Mouse (Mus musculus) naive thymus-derived CD4-positive, alpha-beta T cell, adult 2 months (primary cell): ENCODE results near the gene Krtap4-8.
"Not testable (repeated sequence)": the region's sequence is repeated elsewhere in the genome, so short reads cannot be mapped to it uniquely, and the experiment has no call there.

Source experiments
- DNase-seq: peaks from one replicate; pipeline ENCODE4 v3.0.0-alpha.2; 2011; ENCODE audit warnings: low read depth

The Krtap4-8 gene

DNA sequence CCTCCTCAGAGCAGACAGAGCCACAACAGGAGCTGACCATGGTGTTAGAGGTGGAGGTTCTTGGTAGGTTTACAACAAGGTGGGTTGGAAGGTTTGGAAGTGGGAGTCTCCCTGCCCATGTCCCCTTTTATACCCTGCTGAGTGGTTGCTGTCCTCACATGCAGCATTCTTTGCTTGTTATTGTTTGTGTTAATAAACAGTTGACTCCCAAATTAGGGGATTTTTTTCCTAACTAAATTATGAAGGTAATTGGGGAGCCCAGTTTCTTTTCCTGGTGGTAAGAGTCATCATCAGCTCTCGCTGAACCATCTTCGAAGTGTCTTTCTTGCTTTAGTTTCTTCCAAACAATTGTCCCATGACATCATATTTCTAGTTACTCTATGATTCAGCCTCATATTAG, at the start of gene Krtap4-8:
Gene Krtap4-8 (minus strand): TSS at position 101 of the 400 bp plus-strand sequence.
- no peak for DNase-seq

DNA sequence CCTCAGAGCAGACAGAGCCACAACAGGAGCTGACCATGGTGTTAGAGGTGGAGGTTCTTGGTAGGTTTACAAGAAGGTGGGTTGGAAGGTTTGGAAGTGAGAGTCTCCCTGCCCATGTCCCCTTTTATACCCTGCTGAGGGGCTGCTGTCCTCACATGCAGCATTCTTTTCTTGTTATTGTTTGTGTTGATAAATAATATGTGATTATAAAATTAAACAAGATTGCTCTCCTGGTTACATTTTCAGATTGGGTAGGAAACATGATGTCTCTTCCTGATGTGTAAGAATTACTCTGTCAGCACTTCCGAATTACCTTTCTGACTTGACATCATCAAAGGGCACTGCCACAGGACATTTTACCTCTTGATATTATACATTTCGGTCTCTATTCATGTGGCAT, 35.1 kb upstream of the Krtap4-8 start, which contains the start of gene Gm11564:
Gene Gm11564 (minus strand): TSS at position 101 of the 400 bp plus-strand sequence.
- not testable (repeated sequence) for DNase-seq

DNA sequence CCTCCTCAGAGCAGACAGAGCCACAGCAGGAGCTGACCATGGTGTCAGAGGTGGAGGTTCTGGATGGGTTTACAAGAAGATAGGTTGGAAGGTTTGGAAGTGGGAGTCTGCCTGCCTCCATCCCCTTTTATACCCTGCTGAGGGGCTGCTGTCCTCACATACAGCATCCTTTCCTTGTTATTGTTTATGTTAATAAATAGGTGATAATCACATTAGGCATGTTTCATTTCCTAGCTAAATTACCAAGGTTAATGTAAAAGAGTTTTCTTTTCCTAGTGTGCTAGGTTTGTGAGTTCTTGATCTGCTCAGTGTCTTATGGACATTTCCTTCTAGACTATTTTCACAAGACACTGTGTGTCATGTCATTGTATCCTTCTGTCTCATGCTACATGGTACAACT, 29.3 kb upstream of the Krtap4-8 start, which contains the start of gene Krtap4-13:
Gene Krtap4-13 (minus strand): TSS at position 101 of the 400 bp plus-strand sequence.
- not testable (repeated sequence) for DNase-seq

DNA sequence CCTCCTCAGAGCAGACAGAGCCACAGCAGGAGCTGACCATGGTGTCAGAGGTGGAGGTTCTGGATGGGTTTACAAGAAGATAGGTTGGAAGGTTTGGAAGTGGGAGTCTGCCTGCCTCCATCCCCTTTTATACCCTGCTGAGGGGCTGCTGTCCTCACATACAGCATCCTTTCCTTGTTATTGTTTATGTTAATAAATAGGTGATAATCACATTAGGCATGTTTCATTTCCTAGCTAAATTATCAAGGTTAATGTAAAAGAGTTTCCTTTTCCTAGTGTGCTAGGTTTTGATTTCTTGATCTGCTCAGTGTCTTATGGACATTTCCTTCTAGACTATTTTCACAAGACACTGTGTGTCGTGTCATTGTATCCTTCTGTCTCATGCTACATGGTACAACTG, 23.8 kb upstream of the Krtap4-8 start, which contains the start of gene Gm11554:
Gene Gm11554 (minus strand): TSS at position 101 of the 400 bp plus-strand sequence.
- DNase-seq = not testable (repeated sequence)

DNA sequence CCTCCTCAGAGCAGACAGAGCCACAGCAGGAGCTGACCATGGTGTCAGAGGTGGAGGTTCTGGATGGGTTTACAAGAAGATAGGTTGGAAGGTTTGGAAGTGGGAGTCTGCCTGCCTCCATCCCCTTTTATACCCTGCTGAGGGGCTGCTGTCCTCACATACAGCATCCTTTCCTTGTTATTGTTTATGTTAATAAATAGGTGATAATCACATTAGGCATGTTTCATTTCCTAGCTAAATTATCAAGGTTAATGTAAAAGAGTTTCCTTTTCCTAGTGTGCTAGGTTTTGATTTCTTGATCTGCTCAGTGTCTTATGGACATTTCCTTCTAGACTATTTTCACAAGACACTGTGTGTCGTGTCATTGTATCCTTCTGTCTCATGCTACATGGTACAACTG, 18.3 kb upstream of the Krtap4-8 start, which contains the start of gene Gm11569:
Gene Gm11569 (minus strand): TSS at position 101 of the 400 bp plus-strand sequence.
- DNase-seq = not testable (repeated sequence)

DNA sequence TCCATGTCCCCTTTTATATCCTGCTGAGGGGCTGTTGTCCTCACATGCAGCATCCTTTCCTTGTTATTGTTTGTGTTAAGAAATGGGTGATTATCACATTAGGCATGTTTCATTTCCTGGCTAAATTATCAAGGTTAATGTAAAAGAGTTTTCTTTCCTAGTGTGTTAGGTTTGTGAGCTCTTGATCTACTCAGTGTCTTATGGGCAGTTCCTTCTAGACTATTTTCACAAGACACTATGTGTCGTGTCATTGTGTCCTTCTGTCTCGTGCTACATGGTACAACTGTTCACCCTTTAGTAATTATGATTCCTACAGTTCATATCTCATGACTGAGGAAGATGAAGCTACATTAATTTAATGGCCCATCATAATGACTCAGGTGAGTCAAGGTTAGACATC, 12.9 kb upstream of the Krtap4-8 start, which contains the start of gene Gm11596:
Gene Gm11596 (minus strand): TSS at position 101 of the 400 bp plus-strand sequence.
- no peak for DNase-seq

DNA sequence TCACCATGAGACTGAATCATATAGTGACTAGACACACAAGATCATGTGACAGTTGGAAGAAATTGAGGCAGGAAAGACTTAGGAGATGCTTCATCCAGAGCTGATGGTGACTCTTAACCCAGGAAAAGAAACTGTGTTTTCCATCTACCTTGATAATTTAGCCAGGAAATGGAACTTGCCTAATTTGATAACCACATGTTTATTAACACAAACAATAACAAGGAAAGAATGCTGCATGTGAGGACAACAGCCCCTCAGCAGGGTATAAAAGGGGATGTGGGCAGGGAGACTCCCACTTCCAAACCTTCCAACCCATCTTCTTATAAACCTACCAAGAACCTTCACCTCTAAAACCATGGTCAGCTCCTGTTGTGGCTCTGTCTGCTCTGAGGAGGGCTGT, 4.4 kb upstream of the Krtap4-8 start, which contains the start of gene Krtap4-9:
Gene Krtap4-9 (plus strand): TSS at position 301 of the 400 bp plus-strand sequence.
- DNase-seq = not testable (repeated sequence)

- no peak for DNase-seq
These were observed 2.1 kb downstream of the Krtap4-8 start for GRCm38 (mm10) chr11:99778401-99778800.

DNA sequence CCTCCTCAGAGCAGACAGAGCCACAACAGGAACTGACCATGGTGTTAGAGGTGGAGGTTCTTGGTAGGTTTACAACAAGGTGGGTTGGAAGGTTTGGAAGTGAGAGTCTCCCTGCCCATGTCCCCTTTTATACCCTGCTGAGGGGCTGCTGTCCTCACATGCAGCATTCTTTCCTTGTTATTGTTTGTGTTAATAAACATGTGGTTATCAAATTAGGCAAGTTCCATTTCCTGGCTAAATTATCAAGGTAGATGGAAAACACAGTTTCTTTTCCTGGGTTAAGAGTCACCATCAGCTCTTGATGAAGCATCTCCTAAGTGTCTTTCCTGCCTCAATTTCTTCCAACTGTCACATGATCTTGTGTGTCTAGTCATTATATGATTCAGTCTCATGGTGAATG, 7.7 kb downstream of the Krtap4-8 start, which contains the start of gene Gm11595:
Gene Gm11595 (minus strand): TSS at position 101 of the 400 bp plus-strand sequence.
- not testable (repeated sequence) for DNase-seq

DNA sequence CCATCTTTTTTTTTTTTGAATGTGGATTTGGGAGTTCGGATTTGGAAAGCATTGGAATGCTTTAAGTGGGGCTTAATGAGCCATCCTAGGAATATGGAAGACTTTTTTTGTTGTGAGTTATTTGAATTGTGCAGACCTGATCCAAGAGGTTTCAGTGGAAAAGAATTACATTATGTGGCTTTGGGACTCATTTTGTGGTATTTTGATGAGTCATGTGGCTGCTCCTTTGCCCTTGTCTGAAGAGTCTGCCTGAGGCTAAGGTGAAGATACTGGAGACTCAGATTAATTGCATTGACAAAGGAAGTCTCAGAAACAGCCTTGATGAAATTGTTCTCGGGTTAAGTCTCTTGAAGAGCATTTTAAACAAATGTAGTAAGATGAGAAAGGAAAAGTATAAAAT, 12.1 kb downstream of the Krtap4-8 start:
- no peak for DNase-seq

- DNase-seq = no peak
These were observed 21.6 kb downstream of the Krtap4-8 start for GRCm38 (mm10) chr11:99758877-99759276.

DNA sequence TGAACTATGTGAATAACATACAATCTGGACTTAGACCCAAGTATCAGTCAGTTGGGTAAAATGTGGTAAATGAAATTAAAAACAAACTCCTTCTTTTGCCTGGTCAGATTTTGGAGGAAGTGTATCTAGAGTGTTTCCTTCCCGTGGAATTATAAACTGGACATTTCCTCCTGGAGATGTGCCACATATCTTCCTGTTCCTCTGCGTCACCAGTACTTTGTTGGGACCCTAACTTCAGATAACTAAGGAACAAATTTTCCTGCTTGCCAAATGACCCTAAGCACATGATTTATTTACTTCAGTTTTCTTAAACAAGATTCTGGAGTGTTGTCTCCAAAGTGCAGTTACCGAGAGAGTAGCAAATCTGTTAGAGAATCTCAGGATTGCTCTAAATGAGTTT, 36.5 kb downstream of the Krtap4-8 start:
- DNase-seq = no peak

DNA sequence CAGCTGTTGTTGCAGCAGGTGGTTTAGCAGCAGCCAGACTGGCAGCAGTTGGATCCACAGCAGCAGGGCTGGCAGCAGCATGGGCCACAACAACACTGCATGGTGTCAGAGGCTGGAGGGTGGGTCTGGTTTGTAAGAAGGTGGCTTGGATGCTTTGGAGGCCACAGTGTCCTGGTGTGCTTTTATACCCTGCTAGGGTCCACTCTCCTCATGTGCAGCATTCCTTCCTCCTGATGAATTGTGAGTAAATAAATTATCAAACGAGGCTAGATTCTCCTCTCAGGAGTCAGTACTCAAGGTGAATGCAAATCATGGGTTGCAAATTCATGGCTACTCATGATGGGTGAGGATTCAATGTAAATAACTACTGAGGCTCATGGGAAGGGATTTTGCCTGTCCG, 46.3 kb downstream of the Krtap4-8 start, which contains the start of gene Gm14180:
Gene Gm14180 (minus strand): TSS at position 101 of the 400 bp plus-strand sequence.
- DNase-seq = no peak
